Mouse (Mus musculus) testis, adult 2 months (tissue): ENCODE results near the gene Btn2a2. TPM values are rescaled to one million over a fixed set of nuclear protein-coding genes. Genes with fewer than 3 reads are reported as not detected.
"Not testable (repeated sequence)": the region's sequence is repeated elsewhere in the genome, so short reads cannot be mapped to it uniquely, and the experiment has no call there.

Experiments used
- H3K27ac ChIP-seq: fragments of 200-500 bp; 2 replicates; pipeline ENCODE4 v1.5.1; 2012; ENCODE audit warnings: low read depth, low read length; ENCODE audit not compliant: control insufficient read depth, insufficient read depth
- H3K27me3 ChIP-seq: fragments of 200-500 bp; 2 replicates; pipeline ENCODE4 v1.6.1; 2012; ENCODE audit warnings: mild to moderate bottlenecking, low read length, moderate library complexity; ENCODE audit not compliant: control insufficient read depth, insufficient read depth
- H3K36me3 ChIP-seq: fragments of 200-500 bp; 2 replicates; pipeline ENCODE4 v1.6.1; 2012; ENCODE audit warnings: mild to moderate bottlenecking, low read length; ENCODE audit not compliant: control insufficient read depth, insufficient read depth
- H3K4me1 ChIP-seq: fragments of 200-500 bp; 2 replicates; pipeline ENCODE4 v1.6.1; 2012; ENCODE audit warnings: low read length; ENCODE audit not compliant: control insufficient read depth, insufficient read depth
- H3K4me3 ChIP-seq: fragments of 200-500 bp; 2 replicates; pipeline ENCODE4 v1.5.1; 2012; ENCODE audit warnings: low read depth, mild to moderate bottlenecking, low read length, moderate library complexity, mixed read lengths; ENCODE audit not compliant: control insufficient read depth
- CTCF ChIP-seq: fragments of 200-500 bp; IDR thresholded peaks from 2 replicates; pipeline ENCODE4 v1.5.1; 2012; ENCODE audit warnings: low read depth, mild to moderate bottlenecking, inconsistent platforms, low read length, moderate library complexity; ENCODE audit not compliant: control insufficient read depth, insufficient read depth, insufficient replicate concordance
- POLR2A ChIP-seq: fragments of 200-500 bp; IDR thresholded peaks from 2 replicates; pipeline ENCODE4 v1.6.1; 2012; ENCODE audit warnings: low read depth, mild to moderate bottlenecking, inconsistent platforms, low read length, moderate library complexity; ENCODE audit not compliant: control insufficient read depth
- polyA plus RNA-seq: library from polyadenylated mRNA; depleted of rRNA; stranded (reverse); fragments of >200 nt; gene quantifications from 2 replicates; pipeline ENCODE4 v1.2.3, GENCODE M21; 2012; rRNA removed

Gene Btn2a2
- 0.08 and 0.21 TPM in 2 replicates for polyA plus RNA-seq

DNA sequence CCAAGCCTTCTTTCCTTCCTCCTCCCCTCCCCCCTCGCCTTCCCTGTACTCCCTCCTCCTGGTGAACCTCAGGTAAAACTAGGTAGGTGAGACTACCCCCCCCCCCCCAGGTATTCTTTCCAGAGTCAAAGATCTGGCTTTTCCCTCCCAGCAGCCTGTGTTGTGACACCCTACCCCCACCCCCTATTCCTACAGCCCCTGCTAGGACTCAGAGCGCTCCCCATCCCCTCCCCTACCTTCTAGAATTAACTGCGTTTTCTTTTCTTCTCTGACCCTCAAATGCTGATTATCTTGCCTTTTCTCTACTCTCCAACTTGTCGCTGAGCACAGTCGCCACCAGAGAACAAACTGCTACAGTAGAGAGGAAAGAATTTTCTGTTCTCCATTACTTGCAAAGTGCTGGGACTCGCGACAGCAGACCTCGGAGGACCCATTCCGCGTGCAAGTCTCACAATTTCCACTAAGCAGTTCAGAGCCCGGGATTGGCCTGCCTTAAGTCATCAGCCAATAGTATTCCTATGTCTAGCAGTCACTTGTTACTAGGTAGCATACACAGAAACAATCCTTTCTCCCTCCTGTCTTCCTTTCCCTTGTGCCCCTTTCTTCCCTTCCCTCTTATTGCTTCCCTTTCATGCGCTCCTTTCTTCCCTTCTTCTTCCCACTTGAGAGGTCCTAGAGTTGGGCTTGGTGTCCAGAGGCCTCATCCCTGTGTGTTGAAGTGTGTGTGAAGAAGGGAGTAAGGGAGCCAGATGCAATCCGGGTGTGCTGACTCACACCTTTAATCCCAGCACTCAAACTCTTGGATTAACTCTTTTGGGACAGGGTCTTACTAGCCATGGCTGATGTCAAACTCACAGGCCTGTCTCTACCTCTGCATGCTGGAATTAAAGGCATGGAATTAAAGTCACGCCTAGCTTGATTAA, at the start of gene Btn2a2:
Gene Btn2a2 (minus strand): TSS at position 458 of the 923 bp plus-strand sequence.
- no peak for TF ChIP-seq CTCF
- no peak for TF ChIP-seq POLR2A
- Histone ChIP-seq H3K4me1 (peaks cover 2% of the 10 kb centered on the region; the same call in 1 of the 2 replicates), H3K36me3 (no peaks in the 10 kb centered on the region), H3K4me3 (no peak within 1 kb of the TSS), H3K27ac (no peak within 1 kb of the TSS), H3K27me3 (no peaks in the 10 kb centered on the region)

DNA sequence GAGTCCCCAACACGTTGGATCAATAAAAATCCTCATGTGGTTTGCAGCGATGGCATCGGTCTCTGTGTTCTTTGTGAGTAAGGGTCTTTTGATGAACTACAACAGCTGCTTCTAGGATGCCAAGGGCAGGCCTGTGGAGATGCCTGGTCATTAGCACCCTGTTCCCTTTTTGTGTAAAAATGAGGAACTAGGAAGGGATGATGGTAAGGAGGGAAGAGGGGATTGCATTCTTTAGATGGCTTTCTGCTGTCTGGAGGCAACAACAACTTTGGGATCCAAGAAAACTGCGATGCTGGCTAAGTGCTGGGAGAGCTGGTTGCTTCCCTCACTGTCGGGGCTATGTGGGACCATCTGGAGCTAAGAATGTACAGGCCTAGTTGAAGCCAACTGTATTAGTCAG, 49.6 kb upstream of the Btn2a2 start:
- Histone ChIP-seq H3K27ac (no peak overlapping the region), H3K4me3 (no peak overlapping the region), H3K27me3 (no peaks in the 10 kb centered on the region), H3K36me3 (no peaks in the 10 kb centered on the region), H3K4me1 (peaks cover 7% of the 10 kb centered on the region)
- TF ChIP-seq CTCF, result no peak
- TF ChIP-seq POLR2A, result no peak

DNA sequence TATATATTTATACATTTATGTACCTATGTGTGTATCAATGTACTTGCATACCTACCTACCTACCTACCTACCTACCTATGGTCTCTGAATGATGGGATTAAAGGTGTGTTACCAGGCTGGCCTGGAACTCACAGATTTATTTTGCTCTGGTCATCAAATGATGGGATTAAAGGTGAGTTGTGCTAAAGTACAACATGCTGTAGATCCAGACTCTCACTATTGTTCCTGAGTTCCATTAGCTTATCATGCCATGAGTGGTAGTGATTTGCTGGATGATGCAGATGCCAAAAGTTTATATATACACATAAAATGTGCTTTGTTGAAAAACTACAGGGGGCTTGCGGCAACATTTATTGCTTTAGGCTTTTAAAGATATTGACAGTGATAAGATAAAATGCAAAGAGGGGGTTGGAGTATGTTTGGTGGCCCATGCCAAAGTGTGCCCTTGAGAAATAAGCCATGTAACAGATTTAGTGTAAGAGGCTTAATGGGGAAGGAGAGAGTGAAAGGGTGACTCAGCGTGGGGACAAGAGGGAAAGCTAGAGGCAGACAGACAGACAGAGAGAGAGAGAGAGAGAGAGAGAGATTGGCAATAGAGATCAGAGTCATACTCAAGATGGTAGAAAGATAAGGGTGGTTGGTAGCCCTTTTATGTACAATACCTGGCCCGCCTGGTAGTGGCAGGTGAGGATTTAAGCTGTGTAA, 48.5 kb upstream of the Btn2a2 start:
- no peaks in the 10 kb centered on the region for H3K36me3 ChIP-seq
- H3K4me1 ChIP-seq, result peaks cover 7% of the 10 kb centered on the region
- H3K4me3 ChIP-seq, result no peak overlapping the region
- TF ChIP-seq CTCF (no peak), POLR2A (no peak)
- no peaks in the 10 kb centered on the region for H3K27me3 ChIP-seq
- no peak overlapping the region for H3K27ac ChIP-seq

DNA sequence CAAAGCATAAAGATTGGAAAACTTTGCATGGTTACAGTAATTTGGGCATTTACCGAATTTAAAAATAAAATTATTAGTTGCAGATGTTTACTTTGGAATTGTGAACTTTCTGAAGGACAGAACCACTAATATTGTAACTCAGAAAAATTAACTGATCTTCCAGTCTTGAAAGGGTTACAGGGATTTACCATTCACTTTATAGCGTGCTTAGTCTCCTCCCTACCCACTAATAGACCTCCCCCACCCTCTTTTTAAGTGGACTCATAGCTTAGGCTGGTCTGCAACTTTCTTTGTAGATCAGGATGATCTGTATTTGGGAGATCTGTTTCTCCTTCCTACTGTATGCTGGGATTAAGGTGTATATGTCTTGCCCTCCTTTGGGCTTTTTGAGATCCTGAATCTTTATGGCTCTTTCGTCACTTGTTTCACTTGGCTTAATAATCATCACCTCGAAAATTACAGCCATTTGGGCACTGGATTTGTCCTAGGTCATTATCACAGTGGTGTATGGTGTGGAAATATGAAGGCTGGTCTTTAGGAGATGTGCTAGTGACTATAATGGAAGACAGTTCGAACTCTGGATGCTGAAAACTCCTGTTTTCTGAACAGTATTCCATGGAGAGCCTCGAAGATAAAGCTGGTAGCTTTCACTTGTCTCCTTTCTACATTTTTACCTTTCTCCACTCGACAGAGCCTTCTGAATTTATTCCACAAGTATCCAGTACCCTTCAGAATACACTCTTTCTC, 47.6 kb upstream of the Btn2a2 start:
- Histone ChIP-seq H3K4me1 (peaks cover 7% of the 10 kb centered on the region), H3K36me3 (no peaks in the 10 kb centered on the region), H3K27ac (no peak overlapping the region), H3K4me3 (no peak overlapping the region), H3K27me3 (no peaks in the 10 kb centered on the region)
- TF ChIP-seq POLR2A (no peak), CTCF (no peak)

DNA sequence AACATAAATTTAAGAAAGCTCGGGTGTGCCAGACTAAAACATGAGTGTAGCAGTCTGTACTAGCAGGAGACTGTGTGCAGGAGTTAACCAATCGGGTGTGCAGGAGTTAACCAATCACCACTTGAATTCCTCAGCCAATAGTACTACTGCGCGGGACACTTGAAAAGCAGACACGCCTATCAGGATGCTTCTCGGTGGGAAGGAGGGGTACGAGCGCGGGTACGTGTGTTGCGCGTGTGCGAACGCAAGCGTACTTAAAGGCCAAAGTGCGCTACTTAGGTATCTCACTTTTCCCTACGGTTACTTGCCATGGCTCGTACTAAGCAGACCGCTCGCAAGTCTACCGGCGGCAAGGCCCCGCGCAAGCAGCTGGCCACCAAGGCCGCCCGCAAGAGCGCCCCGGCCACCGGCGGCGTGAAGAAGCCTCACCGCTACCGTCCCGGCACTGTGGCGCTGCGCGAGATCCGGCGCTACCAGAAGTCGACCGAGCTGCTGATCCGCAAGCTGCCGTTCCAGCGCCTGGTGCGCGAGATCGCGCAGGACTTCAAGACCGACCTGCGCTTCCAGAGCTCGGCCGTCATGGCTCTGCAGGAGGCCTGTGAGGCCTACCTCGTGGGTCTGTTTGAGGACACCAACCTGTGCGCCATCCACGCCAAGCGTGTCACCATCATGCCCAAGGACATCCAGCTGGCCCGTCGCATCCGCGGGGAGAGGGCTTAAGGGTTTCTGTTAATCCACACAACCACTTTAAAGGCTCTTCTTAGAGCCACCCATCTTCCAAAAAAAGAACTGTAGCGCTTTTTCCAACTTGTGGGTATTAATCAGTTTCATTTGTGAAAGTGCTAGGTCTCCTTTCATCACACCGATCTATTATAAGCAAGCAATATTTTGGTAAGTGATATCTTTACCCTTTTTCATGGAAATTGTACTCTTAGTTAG, 46.7 kb upstream of the Btn2a2 start, which contains the start of gene Hist1h3g:
Gene Hist1h3g (plus strand): TSS at position 286 of the 939 bp plus-strand sequence.
- not testable (repeated sequence) for H3K36me3 ChIP-seq, H3K4me1 ChIP-seq, H3K27ac ChIP-seq, H3K27me3 ChIP-seq
- peak within 1 kb of the TSS; percentile 38 for H3K4me3 ChIP-seq
- TF ChIP-seq POLR2A, result peak; percentile 43; the same call in 1 of the 2 replicates

DNA sequence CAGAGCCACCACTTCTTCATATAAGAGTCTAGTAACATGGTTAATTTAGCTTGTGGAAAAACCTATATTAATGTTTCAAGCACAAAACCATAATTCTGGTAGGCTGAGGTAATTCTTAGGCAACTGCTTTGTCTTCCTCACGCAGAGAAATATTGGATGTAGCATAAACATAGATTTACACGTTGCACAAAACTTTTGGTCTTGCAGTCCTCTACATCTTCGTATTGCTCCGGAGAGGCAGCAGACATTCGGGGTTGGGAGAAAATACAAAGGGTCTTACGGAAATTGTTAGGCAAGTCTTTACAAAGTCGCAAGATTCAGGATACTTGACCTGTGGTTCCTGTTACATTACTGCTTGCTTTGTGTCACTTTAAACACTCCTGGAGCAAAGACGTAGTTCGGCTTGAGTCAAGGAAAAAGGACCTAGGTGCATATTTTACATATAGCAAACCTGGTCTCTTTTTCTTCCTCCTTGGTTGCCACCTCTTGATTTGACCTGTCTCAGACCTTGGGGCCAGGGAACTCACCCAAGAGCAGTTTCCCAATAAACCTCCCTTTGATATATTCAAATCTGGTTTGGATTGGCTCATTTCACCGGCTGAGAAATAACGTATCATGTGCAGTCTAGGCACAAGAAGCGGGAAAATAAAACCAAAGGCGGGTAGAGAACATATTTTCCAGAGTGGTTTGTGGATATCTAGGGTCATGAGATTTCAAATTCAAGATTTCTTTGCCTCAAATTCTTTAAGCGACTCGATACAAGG, 45.9 kb upstream of the Btn2a2 start:
- H3K4me1 ChIP-seq, result peaks cover 7% of the 10 kb centered on the region
- TF ChIP-seq CTCF, result no peak
- no peak for TF ChIP-seq POLR2A
- H3K27ac ChIP-seq, result no peak overlapping the region
- H3K36me3 ChIP-seq, result no peaks in the 10 kb centered on the region
- no peaks in the 10 kb centered on the region for H3K27me3 ChIP-seq
- no peak overlapping the region; the same call in 1 of the 2 replicates for H3K4me3 ChIP-seq

DNA sequence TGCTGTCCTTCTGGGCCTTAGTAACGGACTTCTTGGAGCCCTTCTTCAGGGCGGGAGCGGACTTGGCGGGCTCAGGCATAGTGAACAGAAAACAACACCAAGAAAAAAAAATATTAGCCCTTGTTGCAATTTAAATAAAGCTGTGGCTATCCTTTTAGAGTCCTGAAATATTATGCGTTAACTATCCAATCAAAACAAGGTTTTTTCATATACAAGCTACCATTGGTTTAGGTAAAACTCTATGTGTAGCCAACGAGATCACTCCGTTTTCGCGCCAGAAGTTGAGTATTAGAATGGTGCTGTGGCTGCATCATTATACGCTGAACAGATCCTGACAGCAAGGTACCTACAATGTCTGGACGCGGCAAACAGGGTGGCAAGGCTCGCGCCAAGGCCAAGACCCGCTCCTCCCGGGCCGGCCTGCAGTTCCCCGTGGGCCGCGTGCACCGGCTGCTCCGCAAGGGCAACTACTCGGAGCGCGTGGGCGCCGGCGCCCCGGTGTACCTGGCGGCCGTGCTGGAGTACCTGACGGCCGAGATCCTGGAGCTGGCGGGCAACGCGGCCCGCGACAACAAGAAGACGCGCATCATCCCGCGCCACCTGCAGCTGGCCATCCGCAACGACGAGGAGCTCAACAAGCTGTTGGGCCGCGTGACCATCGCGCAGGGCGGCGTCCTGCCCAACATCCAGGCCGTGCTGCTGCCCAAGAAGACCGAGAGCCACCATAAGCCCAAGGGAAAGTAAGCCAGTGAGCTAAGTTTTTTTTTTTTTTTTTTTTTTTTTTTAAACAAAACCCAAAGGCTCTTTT, 45.1 kb upstream of the Btn2a2 start, which contains the start of gene Hist1h2af:
Gene Hist1h2af (plus strand): TSS at position 347 of the 808 bp plus-strand sequence.
- not testable (repeated sequence) for H3K4me1 ChIP-seq, H3K27me3 ChIP-seq, H3K36me3 ChIP-seq, H3K27ac ChIP-seq
- H3K4me3 ChIP-seq, result peak within 1 kb of the TSS; percentile 50; the same call in 1 of the 2 replicates
